Mouse (Mus musculus): Measurements from ENCODE around the gene Fam110a. TPM values are rescaled to one million over a fixed set of nuclear protein-coding genes. Genes with fewer than 3 reads are reported as not detected.

The Fam110a gene
- polyA plus RNA-seq, 1 experiment, result 33.0 TPM

DNA sequence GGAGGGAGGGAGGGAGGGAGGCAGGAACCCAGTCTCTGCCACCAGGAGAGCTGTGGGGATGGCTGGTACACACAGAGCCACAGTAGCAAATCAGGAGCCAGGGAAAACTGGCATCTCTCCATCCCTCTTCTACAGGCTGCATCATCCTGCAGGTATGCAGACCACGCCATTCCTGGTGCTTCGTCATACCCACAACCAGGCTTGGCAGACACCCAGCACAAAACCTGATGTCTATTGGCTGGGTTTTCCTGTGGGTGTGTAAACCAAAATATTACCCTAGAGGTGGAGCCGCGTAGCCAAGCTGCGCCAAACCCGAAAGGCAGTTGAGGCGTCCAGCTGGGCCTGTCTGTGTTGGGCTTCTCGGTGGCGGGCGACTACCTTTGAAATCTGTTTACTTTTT, 17.5 kb downstream of the Fam110a start:
- Histone ChIP-seq H3K4me1 (replicated peaks; ENCODE audit: control insufficient read depth, insufficient read depth, low read length) (peaks cover 15% of the 10 kb centered on the region), H3K27me3 (ENCODE audit: control insufficient read depth, insufficient read depth, low read length) (no peaks in the 10 kb centered on the region), H3K4me3 (ENCODE audit: control insufficient read depth, insufficient read depth, low read length) (no peak overlapping the region), H3K36me3 (ENCODE audit: control insufficient read depth, insufficient read depth, low read length) (no peaks in the 10 kb centered on the region), H3K27ac (ENCODE audit: control insufficient read depth, insufficient read depth, low read length) (no peak overlapping the region)
- no peak for DNase-seq
- TF ChIP-seq CTCF (IDR thresholded peaks at IDR 0.05; ENCODE audit: borderline replicate concordance, control insufficient read depth, extremely low read depth, insufficient read depth, low read length, poor library complexity) (no peak), POLR2A (IDR thresholded peaks at IDR 0.05; ENCODE audit: control insufficient read depth, extremely low read depth, insufficient read depth, low read length, poor library complexity) (no peak)
- 21% methylated on average over 10 of the region's 10 CpGs for WGBS

DNA sequence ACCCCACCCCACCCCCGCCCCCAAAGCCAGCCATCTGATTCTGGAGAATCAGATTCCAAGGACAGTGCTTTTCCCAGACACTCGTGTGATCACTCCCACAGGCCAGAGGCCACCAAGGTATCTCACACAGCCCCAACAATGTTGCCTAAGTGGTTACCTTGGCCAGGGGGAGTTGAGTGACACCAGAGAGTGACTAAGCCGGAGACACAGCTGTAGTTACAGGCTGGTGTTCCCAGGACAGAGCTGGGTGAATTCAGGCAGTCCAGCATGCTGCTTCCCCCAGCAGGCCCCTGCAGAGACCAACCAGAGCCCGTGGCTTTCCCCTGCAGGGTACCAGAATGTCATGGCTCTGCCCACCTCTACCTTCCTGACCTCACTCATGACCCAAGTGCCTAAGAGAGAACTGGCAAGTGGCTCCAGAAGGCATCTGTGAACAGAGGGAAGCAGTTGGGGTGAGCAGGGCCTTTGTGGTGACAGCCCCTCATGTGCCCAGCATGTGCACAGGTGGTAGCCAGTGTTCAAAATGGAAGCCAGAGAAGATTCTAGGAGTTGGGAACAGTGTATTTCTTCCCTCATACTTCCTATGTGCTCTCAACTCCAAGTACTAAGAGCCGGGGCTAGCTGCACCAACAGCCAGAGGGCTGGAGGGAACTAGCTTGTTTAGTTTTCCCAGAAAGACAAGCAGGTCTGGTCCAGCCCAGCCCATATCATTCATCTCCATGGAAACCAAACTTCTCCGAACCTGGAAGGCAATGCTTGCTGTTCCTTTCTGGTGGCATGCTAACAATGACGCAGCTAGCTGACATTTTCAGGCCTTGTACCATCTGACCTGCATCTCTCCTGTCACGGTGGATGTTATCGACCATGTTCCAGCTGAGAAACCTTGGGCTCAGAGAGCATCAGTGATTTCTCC, 18.5 kb downstream of the Fam110a start:
- no peak for DNase-seq
- TF ChIP-seq POLR2A (IDR thresholded peaks at IDR 0.05; ENCODE audit: control insufficient read depth, extremely low read depth, insufficient read depth, low read length, poor library complexity), result no peak
- TF ChIP-seq CTCF (IDR thresholded peaks at IDR 0.05; ENCODE audit: borderline replicate concordance, control insufficient read depth, extremely low read depth, insufficient read depth, low read length, poor library complexity), result no peak
- no peaks in the 10 kb centered on the region for H3K27me3 ChIP-seq (ENCODE audit: control insufficient read depth, insufficient read depth, low read length)
- no peak overlapping the region for H3K27ac ChIP-seq (ENCODE audit: control insufficient read depth, insufficient read depth, low read length)
- H3K4me3 ChIP-seq (ENCODE audit: control insufficient read depth, insufficient read depth, low read length), result no peak overlapping the region
- peaks cover 15% of the 10 kb centered on the region for H3K4me1 ChIP-seq (replicated peaks; ENCODE audit: control insufficient read depth, insufficient read depth, low read length)
- no peaks in the 10 kb centered on the region for H3K36me3 ChIP-seq (ENCODE audit: control insufficient read depth, insufficient read depth, low read length)
- 82% methylated on average over 9 of the region's 9 CpGs for WGBS

DNA sequence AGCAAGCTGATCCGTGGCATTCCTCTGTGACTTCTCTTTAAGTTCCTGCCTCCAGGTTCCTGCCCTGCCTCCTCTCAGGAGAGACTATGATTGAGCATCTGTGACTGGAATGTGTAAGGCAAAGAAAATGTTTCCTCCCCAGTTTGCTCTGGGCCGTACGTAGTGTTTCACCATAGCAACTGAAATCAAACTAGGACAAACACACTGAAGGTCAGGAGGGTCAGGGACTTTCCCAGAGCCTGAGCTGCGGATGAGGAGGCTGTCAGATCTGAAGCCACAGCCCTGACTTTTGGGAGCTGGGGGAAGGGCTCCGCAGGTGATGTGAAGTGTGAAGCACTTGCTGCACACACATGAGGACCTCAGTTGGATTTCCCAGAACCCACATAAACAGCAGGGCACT, 20.7 kb downstream of the Fam110a start:
- WGBS, result 88% methylated on average over 5 of the region's 5 CpGs
- Histone ChIP-seq H3K27ac (ENCODE audit: control insufficient read depth, insufficient read depth, low read length) (no peak overlapping the region), H3K4me1 (replicated peaks; ENCODE audit: control insufficient read depth, insufficient read depth, low read length) (peaks cover 15% of the 10 kb centered on the region), H3K27me3 (ENCODE audit: control insufficient read depth, insufficient read depth, low read length) (no peaks in the 10 kb centered on the region), H3K4me3 (ENCODE audit: control insufficient read depth, insufficient read depth, low read length) (no peak overlapping the region), H3K36me3 (ENCODE audit: control insufficient read depth, insufficient read depth, low read length) (no peaks in the 10 kb centered on the region)
- DNase-seq, result no peak
- TF ChIP-seq POLR2A (IDR thresholded peaks at IDR 0.05; ENCODE audit: control insufficient read depth, extremely low read depth, insufficient read depth, low read length, poor library complexity) (no peak), CTCF (IDR thresholded peaks at IDR 0.05; ENCODE audit: borderline replicate concordance, control insufficient read depth, extremely low read depth, insufficient read depth, low read length, poor library complexity) (no peak)

DNA sequence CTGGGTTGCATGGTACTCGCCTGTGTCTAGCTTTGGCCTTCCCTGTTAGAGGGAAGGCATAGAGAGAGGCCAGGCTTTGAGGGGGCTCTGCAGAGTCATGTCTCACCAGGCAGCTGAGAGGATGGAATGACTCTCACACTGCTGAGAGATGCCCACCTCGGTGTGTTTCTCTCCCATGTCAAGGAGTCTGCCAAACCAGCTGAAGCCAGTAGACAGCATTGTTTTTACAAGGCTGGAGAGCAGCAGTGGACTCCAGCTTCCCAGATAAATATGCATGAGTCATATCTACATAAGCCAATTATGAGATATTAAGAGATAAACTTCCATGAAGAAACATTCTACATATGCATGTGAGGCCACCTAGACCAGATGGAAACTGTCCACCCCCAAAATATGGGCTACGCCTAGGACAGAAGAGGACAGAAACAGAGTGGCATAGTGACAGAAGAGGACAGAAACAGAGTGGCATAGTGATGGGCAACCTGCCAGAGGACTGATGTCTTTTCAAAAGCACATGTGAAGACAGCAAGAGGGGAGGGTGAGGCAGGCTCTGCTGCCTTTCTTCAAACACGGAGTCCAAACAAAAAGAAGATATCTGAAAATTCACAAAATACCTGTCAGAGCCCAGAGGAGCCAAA, 23.4 kb downstream of the Fam110a start:
- no peak for DNase-seq
- H3K36me3 ChIP-seq (ENCODE audit: control insufficient read depth, insufficient read depth, low read length), result no peaks in the 10 kb centered on the region
- TF ChIP-seq POLR2A (IDR thresholded peaks at IDR 0.05; ENCODE audit: control insufficient read depth, extremely low read depth, insufficient read depth, low read length, poor library complexity), result no peak
- no peak for TF ChIP-seq CTCF (IDR thresholded peaks at IDR 0.05; ENCODE audit: borderline replicate concordance, control insufficient read depth, extremely low read depth, insufficient read depth, low read length, poor library complexity)
- no peaks in the 10 kb centered on the region for H3K27me3 ChIP-seq (ENCODE audit: control insufficient read depth, insufficient read depth, low read length)
- H3K4me1 ChIP-seq (replicated peaks; ENCODE audit: control insufficient read depth, insufficient read depth, low read length), result 0 out of 2 replicates have a peak, but pooled peaks cover 4% of the 10 kb centered on the region
- WGBS, result 93% methylated on average over 4 of the region's 4 CpGs
- H3K4me3 ChIP-seq (ENCODE audit: control insufficient read depth, insufficient read depth, low read length), result no peak overlapping the region
- no peak overlapping the region for H3K27ac ChIP-seq (ENCODE audit: control insufficient read depth, insufficient read depth, low read length)

DNA sequence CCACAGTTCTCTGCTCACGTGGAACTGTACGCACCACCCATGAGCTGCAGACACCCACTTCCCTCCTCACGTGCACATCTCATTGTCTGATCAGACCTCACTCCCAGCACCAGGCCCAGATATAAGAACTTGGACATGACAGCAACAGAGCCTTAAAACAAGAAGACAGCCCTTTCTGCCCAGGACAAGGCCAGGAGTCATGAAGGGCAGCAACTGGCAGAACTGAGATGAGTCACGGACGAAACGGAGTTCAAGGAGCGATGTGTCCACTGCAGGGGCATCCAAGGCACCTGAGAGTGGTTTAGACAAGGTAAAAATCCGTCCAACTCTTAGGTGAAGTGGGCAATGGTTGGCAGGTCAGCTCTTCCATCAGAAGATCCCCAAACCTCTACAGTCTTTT, 26.4 kb downstream of the Fam110a start:
- no peak overlapping the region for H3K4me3 ChIP-seq (ENCODE audit: control insufficient read depth, insufficient read depth, low read length)
- H3K27ac ChIP-seq (ENCODE audit: control insufficient read depth, insufficient read depth, low read length), result no peak overlapping the region
- 69% methylated on average over 8 of the region's 8 CpGs for WGBS
- no peak for DNase-seq
- H3K27me3 ChIP-seq (ENCODE audit: control insufficient read depth, insufficient read depth, low read length), result no peaks in the 10 kb centered on the region
- TF ChIP-seq CTCF (IDR thresholded peaks at IDR 0.05; ENCODE audit: borderline replicate concordance, control insufficient read depth, extremely low read depth, insufficient read depth, low read length, poor library complexity) (no peak), POLR2A (IDR thresholded peaks at IDR 0.05; ENCODE audit: control insufficient read depth, extremely low read depth, insufficient read depth, low read length, poor library complexity) (no peak)
- H3K4me1 ChIP-seq (replicated peaks; ENCODE audit: control insufficient read depth, insufficient read depth, low read length), result no peaks in the 10 kb centered on the region
- no peaks in the 10 kb centered on the region for H3K36me3 ChIP-seq (ENCODE audit: control insufficient read depth, insufficient read depth, low read length)

DNA sequence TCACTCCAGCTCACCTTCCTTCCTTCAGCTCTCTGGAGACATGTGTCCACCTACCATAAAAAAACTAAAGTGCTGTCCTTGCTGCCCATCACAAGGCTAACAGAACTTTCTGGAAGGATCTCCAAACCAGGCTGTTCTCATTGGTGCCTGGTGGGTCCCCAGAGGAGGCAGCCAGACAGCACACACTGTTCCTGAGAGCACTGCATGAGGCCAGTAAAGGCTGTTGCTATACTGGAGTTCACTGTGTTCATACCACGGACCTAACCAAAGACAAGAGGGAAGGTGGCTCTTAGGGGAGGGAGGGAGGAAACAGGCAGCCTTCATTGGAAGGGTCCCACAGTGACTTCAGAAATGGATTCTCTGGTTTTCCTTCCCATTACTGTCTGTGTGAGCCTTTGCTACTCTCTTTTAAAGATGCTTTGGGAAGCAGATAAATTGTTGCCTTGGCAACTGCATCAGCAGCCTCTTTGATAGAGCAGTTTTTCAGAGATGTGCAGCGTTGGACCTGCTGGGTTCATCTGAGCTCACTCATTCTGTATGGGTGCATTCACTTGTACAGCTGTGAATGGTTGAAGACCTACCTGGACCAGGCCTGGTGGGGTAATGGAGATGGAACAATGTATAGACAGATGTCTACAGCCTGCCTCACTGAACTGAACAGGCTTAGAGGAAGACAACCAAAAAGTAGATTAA, 30.8 kb downstream of the Fam110a start:
- TF ChIP-seq CTCF (IDR thresholded peaks at IDR 0.05; ENCODE audit: borderline replicate concordance, control insufficient read depth, extremely low read depth, insufficient read depth, low read length, poor library complexity), result no peak
- TF ChIP-seq POLR2A (IDR thresholded peaks at IDR 0.05; ENCODE audit: control insufficient read depth, extremely low read depth, insufficient read depth, low read length, poor library complexity), result no peak
- 79% methylated on average over 2 of the region's 2 CpGs for WGBS

More for the DNA sequence above, 30.8 kb downstream of the Fam110a start:
- H3K27me3 ChIP-seq (ENCODE audit: control insufficient read depth, insufficient read depth, low read length), result no peaks in the 10 kb centered on the region
- DNase-seq, result no peak
- H3K36me3 ChIP-seq (ENCODE audit: control insufficient read depth, insufficient read depth, low read length), result no peaks in the 10 kb centered on the region
- H3K27ac ChIP-seq (ENCODE audit: control insufficient read depth, insufficient read depth, low read length), result no peak overlapping the region
- H3K4me3 ChIP-seq (ENCODE audit: control insufficient read depth, insufficient read depth, low read length), result no peak overlapping the region
- H3K4me1 ChIP-seq (replicated peaks; ENCODE audit: control insufficient read depth, insufficient read depth, low read length), result peaks cover 8% of the 10 kb centered on the region

Data from thymus, adult 2 months (tissue).